Mouse (Mus musculus) liver, embryonic 13.5 days (tissue): ENCODE results near the gene Ankar. TPM values are rescaled to one million over a fixed set of nuclear protein-coding genes. Genes with fewer than 3 reads are reported as not detected.

Experiments used
- polyA plus RNA-seq: library from polyadenylated mRNA; unstranded; fragments of >200 nt; fragmentation: Nextera tagmentation; extraction: Ambion mirVana; gene quantifications from 2 replicates; pipeline ENCODE4 v1.2.1, GENCODE M21; 2015

Ankar gene
- polyA plus RNA-seq, 1 experiment from 2014 or later, result not detected

Other genes starting within 250 kb of the Ankar start
- gene March4, start 163.6 kb downstream of the Ankar start, polyA plus RNA-seq, result not detected in 2 replicates
- gene Smarcal1, start 117.3 kb downstream of the Ankar start, polyA plus RNA-seq, result 7.7 and 8.6 TPM in 2 replicates
- gene Rpl37a, start 10.7 kb upstream of the Ankar start, polyA plus RNA-seq, result 1,285 and 1,320 TPM in 2 replicates
- 5.2 TPM in 2 replicates for gene Igfbp2, start 123.9 kb upstream of the Ankar start, polyA plus RNA-seq
- 3.7 and 4.7 TPM in 2 replicates for gene Igfbp5, start 174.3 kb upstream of the Ankar start, polyA plus RNA-seq